Comparison of ENCODE assay signal across 19 mouse cellular contexts in the genomic region with DNA sequence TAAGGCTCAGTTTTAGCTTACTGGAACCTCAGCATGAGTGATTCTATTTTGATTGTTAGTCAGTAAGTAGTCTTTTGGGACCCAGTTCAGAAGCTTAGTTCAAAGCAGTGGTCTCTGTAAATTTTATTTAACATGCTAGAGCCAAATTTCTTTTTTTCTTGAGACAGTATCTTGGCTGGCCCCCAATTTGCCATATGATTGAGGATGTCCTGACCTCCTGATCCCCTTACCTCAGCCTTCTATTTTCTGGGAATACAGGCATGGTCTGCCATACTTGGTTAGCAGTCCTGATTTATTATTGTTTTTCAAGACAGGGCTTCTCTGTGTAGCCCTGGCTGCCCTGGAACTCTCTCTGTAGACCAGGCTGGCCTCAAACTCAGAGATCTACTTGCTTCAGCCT. TPM values are rescaled to one million over a fixed set of nuclear protein-coding genes. Genes with fewer than 3 reads are reported as not detected.
"Had no signal": no experiment of that assay in that cellular context is flagged by ENCODE, and none has a peak within 500 bp of the region (broad histone marks: within the 10 kb centered on the region; RNA-seq: fewer than 3 reads in every experiment).

No protein-coding gene starts in this region.

- H3K27me3 ChIP-seq: lung, embryonic 15.5 days; midbrain, embryonic 13.5 days; midbrain, embryonic 15.5 days; neural tube, embryonic 12.5 days; stomach, embryonic 15.5 days had no signal

- H3K4me1 ChIP-seq: lung, embryonic 15.5 days; megakaryocyte, embryonic 14.5 days; midbrain, embryonic 13.5 days; midbrain, embryonic 15.5 days; neural tube, embryonic 12.5 days; stomach, embryonic 15.5 days had no signal

- H3K27ac ChIP-seq: lung, embryonic 15.5 days; macrophage; midbrain, embryonic 13.5 days; midbrain, embryonic 15.5 days; neural tube, embryonic 12.5 days; stomach, embryonic 15.5 days; stomach, postnatal 0 days had no signal

- ATAC-seq: midbrain, embryonic 13.5 days; midbrain, embryonic 15.5 days had no signal

- DNase-seq: right cerebral cortex, postnatal 14 days; thymus, adult 2 months; thymus, postnatal 25 days; thymus, postnatal 4 days had no signal

- H3K9ac ChIP-seq: lung, embryonic 15.5 days; midbrain, embryonic 13.5 days; midbrain, embryonic 15.5 days; neural tube, embryonic 12.5 days; stomach, embryonic 15.5 days had no signal

- H3K9me3 ChIP-seq: lung, embryonic 15.5 days; midbrain, embryonic 13.5 days; midbrain, embryonic 15.5 days; neural tube, embryonic 12.5 days; stomach, embryonic 15.5 days had no signal

- H3K4me2 ChIP-seq: lung, embryonic 15.5 days; midbrain, embryonic 11.5 days; midbrain, embryonic 13.5 days; midbrain, embryonic 15.5 days; neural tube, embryonic 12.5 days; stomach, embryonic 15.5 days had no signal

- H3K36me3 ChIP-seq: lung, embryonic 15.5 days; midbrain, embryonic 13.5 days; midbrain, embryonic 15.5 days; neural tube, embryonic 12.5 days; stomach, embryonic 15.5 days had no signal

- H3K4me3 ChIP-seq: lung, embryonic 15.5 days; megakaryocyte, embryonic 14.5 days; midbrain, embryonic 13.5 days; midbrain, embryonic 15.5 days; neural tube, embryonic 12.5 days; stomach, embryonic 15.5 days had no signal

RNA-seq across cellular contexts. Expression of a gene that starts 25.6 kb away (rescaled TPM):
- total RNA-seq: monocyte, adult 5-6 weeks had no signal

RNA-seq across cellular contexts. Expression of a gene that starts 37.5 kb away (rescaled TPM):
- total RNA-seq: megakaryocyte progenitor cell, adult 5-6 weeks; midbrain, postnatal 0 days; monocyte, adult 5-6 weeks; neutrophil, adult 5-6 weeks had no signal
- polyA plus RNA-seq: lung, embryonic 15.5 days; macrophage; midbrain, embryonic 11.5 days; midbrain, embryonic 13.5 days; midbrain, embryonic 15.5 days; midbrain, postnatal 0 days; neural tube, embryonic 12.5 days; neural tube, embryonic 14.5 days; spleen, adult 2 months had no signal

RNA-seq across cellular contexts. Expression of a gene that starts 58.7 kb away (rescaled TPM):
- total RNA-seq: megakaryocyte progenitor cell, adult 5-6 weeks; monocyte, adult 5-6 weeks; neutrophil, adult 5-6 weeks had no signal
- polyA plus RNA-seq: macrophage had no signal
